Mouse (Mus musculus) lung, postnatal 0 days (tissue): ENCODE data around the gene Raver1. TPM values are rescaled to one million over a fixed set of nuclear protein-coding genes. Genes with fewer than 3 reads are reported as not detected.
A peak's percentile ranks its signal among the peaks of the same experiment; 100 is the strongest.

Experiments used
- ATAC-seq: fragments of 200-750 bp; cut with Nextera tagmentation; 2 replicates; pipeline ENCODE4 v1.8.0; 2017; ENCODE audit warnings: moderate library complexity
- DNase-seq: peaks from one replicate; pipeline ENCODE4 v3.0.0-alpha.2; 2016; ENCODE audit warnings: low spot score
- H3K27ac ChIP-seq: fragments of 300-500 bp; sonication (generic); 2 replicates; pipeline ENCODE4 v1.5.1; 2014; ENCODE audit warnings: antibody characterized with exemption, mild to moderate bottlenecking, low read length, mixed read lengths
- H3K27me3 ChIP-seq: fragments of 300-500 bp; sonication (generic); replicated peaks from 2 replicates; pipeline ENCODE4 v1.6.1; 2014; ENCODE audit warnings: low read length, mixed read lengths; ENCODE audit not compliant: insufficient read depth
- H3K36me3 ChIP-seq: fragments of 300-500 bp; sonication (generic); 2 replicates; pipeline ENCODE4 v1.6.1; 2014; ENCODE audit warnings: low read length, mixed read lengths; ENCODE audit not compliant: insufficient read depth
- H3K4me1 ChIP-seq: fragments of 300-500 bp; sonication (generic); 2 replicates; pipeline ENCODE4 v1.6.1; 2014; ENCODE audit warnings: antibody characterized with exemption, low read depth, low read length, mixed read lengths; ENCODE audit not compliant: insufficient read depth
- H3K4me2 ChIP-seq: fragments of 300-500 bp; sonication (generic); replicated peaks from 2 replicates; pipeline ENCODE4 v1.6.1; 2014; ENCODE audit warnings: low read depth, mild to moderate bottlenecking, low read length, moderate library complexity, mixed read lengths
- H3K4me3 ChIP-seq: fragments of 300-500 bp; sonication (generic); 2 replicates; pipeline ENCODE4 v1.5.1; 2014; ENCODE audit warnings: low read depth, low read length
- H3K9ac ChIP-seq: fragments of 300-500 bp; sonication (generic); replicated peaks from 2 replicates; pipeline ENCODE4 v1.6.1; 2014; ENCODE audit warnings: low read depth, mild to moderate bottlenecking
- H3K9me3 ChIP-seq: fragments of 300-500 bp; sonication (generic); 2 replicates; pipeline ENCODE4 v1.6.1; 2016; ENCODE audit warnings: low read length, mixed read lengths
- CTCF ChIP-seq: IDR thresholded peaks from 2 replicates; pipeline ENCODE4 v1.5.1; 2016; ENCODE audit warnings: antibody characterized with exemption, mild to moderate bottlenecking
- EP300 ChIP-seq: IDR thresholded peaks from 2 replicates; pipeline ENCODE4 v1.6.1; 2016; ENCODE audit warnings: antibody characterized with exemption, mild to moderate bottlenecking, control low read depth
- WGBS: fragments of 180-500 bp; shearing (Covaris S2); extraction: QIAGEN DNeasy Blood & Tissue Kit; methylation state at CpG from one replicate; pipeline ENCODE4 v1.1.7; 2014; 5-methylcytosine and 5-hydroxymethylcytosine counted together
- polyA plus RNA-seq: library from polyadenylated mRNA; unstranded; fragments of >200 nt; fragmentation: Nextera tagmentation; extraction: Ambion mirVana; gene quantifications from 2 replicates; pipeline ENCODE4 v1.2.1, GENCODE M21; 2015

The Raver1 gene
- polyA plus RNA-seq, 1 experiment from 2014 or later: 16.8 TPM

- no peak for TF ChIP-seq EP300
- no peak overlapping the region for H3K4me3 ChIP-seq
- no peak overlapping the region for H3K27ac ChIP-seq
- ATAC-seq (no peak), DNase-seq (no peak)
- H3K9ac ChIP-seq: no peak overlapping the region
- 6% methylated on average over 22 of the region's 22 CpGs for WGBS
- H3K27me3 ChIP-seq: peaks cover 42% of the 10 kb centered on the region
- 0 out of 2 replicates have a peak overlapping the region, but pooled peaks have one; percentile 57 for H3K4me2 ChIP-seq
- H3K36me3 ChIP-seq: no peaks in the 10 kb centered on the region
- H3K4me1 ChIP-seq: peaks cover 9% of the 10 kb centered on the region; the same call in 1 of the 2 replicates
- H3K9me3 ChIP-seq: no peaks in the 10 kb centered on the region
These were observed 55.1 kb downstream of the Raver1 start for GRCm38 (mm10) chr9:21036666-21037065.

- H3K4me1 ChIP-seq: peaks cover 9% of the 10 kb centered on the region; the same call in 1 of the 2 replicates
- H3K9me3 ChIP-seq: no peaks in the 10 kb centered on the region
- H3K27me3 ChIP-seq: peaks cover 42% of the 10 kb centered on the region
- WGBS: 17% methylated on average over 20 of the region's 20 CpGs
- no peak overlapping the region for H3K4me2 ChIP-seq
- ATAC-seq (no peak), DNase-seq (no peak)
- H3K4me3 ChIP-seq: no peak overlapping the region
- no peak overlapping the region for H3K9ac ChIP-seq
- TF ChIP-seq CTCF (no peak), EP300 (no peak)
- no peaks in the 10 kb centered on the region for H3K36me3 ChIP-seq
- H3K27ac ChIP-seq: no peak overlapping the region
These were observed 55.6 kb downstream of the Raver1 start for GRCm38 (mm10) chr9:21036161-21036560.

- Histone ChIP-seq H3K4me1 (peaks cover 9% of the 10 kb centered on the region; the same call in 1 of the 2 replicates), H3K36me3 (no peaks in the 10 kb centered on the region), H3K4me3 (no peak overlapping the region), H3K4me2 (no peak overlapping the region), H3K27me3 (peaks cover 42% of the 10 kb centered on the region), H3K27ac (no peak overlapping the region), H3K9ac (no peak overlapping the region), H3K9me3 (no peaks in the 10 kb centered on the region)
- WGBS: 37% methylated on average over 9 of the region's 9 CpGs
- TF ChIP-seq EP300 (no peak), CTCF (no peak)
- DNase-seq (no peak), ATAC-seq (no peak)
These were observed 56.2 kb downstream of the Raver1 start for GRCm38 (mm10) chr9:21035586-21035985.

DNA sequence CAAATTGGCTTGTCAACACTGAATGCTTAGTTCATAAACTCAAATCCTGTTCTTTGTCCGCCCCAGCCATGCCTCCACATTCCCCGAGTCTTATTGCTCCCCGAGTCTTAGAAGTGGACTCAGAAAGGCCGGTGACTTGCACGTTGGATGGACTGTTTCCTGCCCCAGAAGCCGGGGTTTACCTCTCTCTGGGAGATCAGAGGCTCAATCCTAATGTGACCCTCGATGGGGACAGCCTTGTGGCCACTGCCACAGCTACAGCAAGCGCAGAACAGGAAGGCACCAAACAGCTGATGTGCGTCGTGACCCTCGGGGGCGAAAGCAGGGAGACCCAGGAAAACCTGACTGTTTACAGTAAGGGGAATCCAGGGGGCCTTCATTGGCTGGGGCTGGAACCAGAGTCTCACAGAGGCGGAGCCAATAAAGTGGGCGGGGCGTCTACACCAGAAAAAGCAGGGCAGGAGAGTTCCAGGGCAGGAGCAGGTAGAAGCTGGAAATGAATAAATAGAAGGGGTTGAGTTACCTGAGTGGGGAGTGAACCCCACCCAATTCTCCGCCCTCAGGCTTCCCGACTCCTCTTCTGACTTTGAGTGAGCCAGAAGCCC is 57.2 kb downstream of the Raver1 start:
- H3K27me3 ChIP-seq: peaks cover 42% of the 10 kb centered on the region
- no peak overlapping the region for H3K4me2 ChIP-seq
- no peak overlapping the region for H3K4me3 ChIP-seq
- ATAC-seq: no peak
- peak; percentile 10 for DNase-seq
- WGBS: 6% methylated on average over 17 of the region's 17 CpGs
- no peaks in the 10 kb centered on the region for H3K9me3 ChIP-seq
- peaks cover 12% of the 10 kb centered on the region; the same call in 1 of the 2 replicates for H3K4me1 ChIP-seq
- no peak for TF ChIP-seq EP300
- TF ChIP-seq CTCF: no peak
- H3K27ac ChIP-seq: no peak overlapping the region
- no peak overlapping the region for H3K9ac ChIP-seq
- H3K36me3 ChIP-seq: no peaks in the 10 kb centered on the region

DNA sequence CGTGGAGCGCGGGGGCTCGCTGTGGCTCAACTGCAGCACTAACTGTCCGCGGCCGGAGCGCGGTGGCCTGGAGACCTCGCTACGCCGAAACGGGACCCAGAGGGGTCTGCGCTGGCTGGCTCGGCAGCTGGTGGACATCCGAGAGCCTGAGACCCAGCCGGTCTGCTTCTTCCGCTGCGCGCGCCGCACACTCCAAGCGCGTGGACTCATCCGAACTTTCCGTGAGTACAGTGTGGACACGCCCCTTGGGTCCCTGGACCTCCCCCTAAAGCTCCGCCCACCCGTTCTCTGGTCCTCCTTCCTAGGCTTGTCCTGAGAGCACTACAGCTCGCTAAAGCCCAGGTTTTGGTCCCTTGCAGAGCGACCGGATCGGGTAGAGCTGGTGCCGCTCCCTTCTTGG is 58.7 kb downstream of the Raver1 start:
- no peaks in the 10 kb centered on the region for H3K9me3 ChIP-seq
- no peak overlapping the region for H3K9ac ChIP-seq
- WGBS: 0% methylated on average over 24 of the region's 34 CpGs
- no peak overlapping the region for H3K27ac ChIP-seq
- H3K4me1 ChIP-seq: peaks cover 12% of the 10 kb centered on the region; the same call in 1 of the 2 replicates
- peak overlapping the region; percentile 85 for H3K4me2 ChIP-seq
- ATAC-seq: peak; percentile 71
- peak; percentile 96 for DNase-seq
- H3K27me3 ChIP-seq: peaks cover 42% of the 10 kb centered on the region
- peak overlapping the region; percentile 44 for H3K4me3 ChIP-seq
- H3K36me3 ChIP-seq: 0 out of 2 replicates have a peak, but pooled peaks cover 4% of the 10 kb centered on the region
- TF ChIP-seq CTCF: no peak

- H3K27me3 ChIP-seq: peaks cover 39% of the 10 kb centered on the region
- H3K9me3 ChIP-seq: no peaks in the 10 kb centered on the region
- H3K4me2 ChIP-seq: peak overlapping the region; percentile 85
- ATAC-seq (no peak), DNase-seq (no peak)
- H3K36me3 ChIP-seq: 0 out of 2 replicates have a peak, but pooled peaks cover 5% of the 10 kb centered on the region
- peak overlapping the region; percentile 46 for H3K4me3 ChIP-seq
- WGBS: 2% methylated on average over 7 of the region's 7 CpGs
- no peak overlapping the region for H3K9ac ChIP-seq
- H3K27ac ChIP-seq: no peak overlapping the region
- TF ChIP-seq EP300 (no peak), CTCF (no peak)
- H3K4me1 ChIP-seq: peaks cover 12% of the 10 kb centered on the region; the same call in 1 of the 2 replicates
These were observed 59.3 kb downstream of the Raver1 start for GRCm38 (mm10) chr9:21032491-21032890.
